ENCODE assay signal across 8 mouse cellular contexts in the genomic region with DNA sequence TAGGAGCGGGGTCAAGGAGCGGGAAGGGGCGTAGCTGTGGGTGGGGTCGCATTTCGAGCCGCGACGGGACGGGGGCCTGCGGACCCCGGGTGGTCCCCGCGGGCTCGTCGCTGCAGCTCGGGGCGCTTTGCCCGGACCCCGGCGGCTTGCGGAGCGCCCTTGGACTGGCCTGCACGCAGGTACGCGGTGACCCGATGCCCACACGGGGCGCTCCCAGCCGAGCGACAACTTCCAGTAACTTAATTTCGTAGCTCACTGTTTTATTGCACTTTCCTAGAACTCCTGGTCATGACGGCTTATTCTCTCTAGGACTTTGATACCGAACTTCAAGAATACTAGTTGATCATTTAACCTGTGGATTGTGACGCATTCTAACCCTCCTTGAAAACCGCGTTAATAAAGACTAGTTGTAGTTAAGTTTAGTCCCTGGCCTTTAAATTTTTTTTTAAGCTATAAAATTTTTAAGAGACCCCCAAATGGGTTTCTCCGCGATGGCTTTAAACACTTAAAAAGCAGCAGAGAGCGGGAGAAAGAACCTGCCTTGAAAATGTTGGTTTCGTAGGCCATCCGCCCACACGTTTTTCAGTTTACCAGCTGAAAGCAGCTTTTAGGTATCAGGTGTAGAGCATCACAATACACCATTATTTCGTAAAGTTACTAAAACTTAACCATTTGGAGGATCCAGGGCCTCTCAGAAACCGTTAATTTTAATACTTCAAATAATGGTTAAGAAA. TPM values are rescaled to one million over a fixed set of nuclear protein-coding genes. Genes with fewer than 3 reads are reported as not detected.
DNase-seq lines count a peak whose midpoint lies in the region; ATAC-seq and TF ChIP-seq lines count a peak whose summit lies in the region.

No protein-coding gene starts in this region.

- H3K9ac ChIP-seq in ES-Bruce4 (ENCODE audit: low read depth, poor library complexity, severe bottlenecking): peak overlapping the region; percentile 97
- H3K9ac ChIP-seq in hindbrain, postnatal 0 days (replicated peaks; ENCODE audit: low read length): peak overlapping the region; percentile 96
- H3K9ac ChIP-seq in liver, embryonic 12.5 days: peak overlapping the region; percentile 99
- peak overlapping the region; percentile 96 for H3K9ac ChIP-seq in neural tube, embryonic 13.5 days

- peak overlapping the region; percentile 74 for H3K27ac ChIP-seq in ES-Bruce4 (ENCODE audit: insufficient read depth, low read length)
- H3K27ac ChIP-seq in hindbrain, postnatal 0 days: peak overlapping the region; percentile 90
- H3K27ac ChIP-seq in liver, embryonic 12.5 days: peak overlapping the region; percentile 95
- peak overlapping the region; percentile 95 for H3K27ac ChIP-seq in neural tube, embryonic 13.5 days (replicated peaks)

- peaks cover 2% of the 10 kb centered on the region for H3K4me1 ChIP-seq in ES-Bruce4 (ENCODE audit: control insufficient read depth, insufficient read depth, low read length)
- peaks cover 23% of the 10 kb centered on the region for H3K4me1 ChIP-seq in hindbrain, postnatal 0 days (ENCODE audit: insufficient read depth, low read length)
- peaks cover 36% of the 10 kb centered on the region for H3K4me1 ChIP-seq in liver, embryonic 12.5 days
- H3K4me1 ChIP-seq in neural tube, embryonic 13.5 days (replicated peaks): peaks cover 50% of the 10 kb centered on the region

- peaks cover 3% of the 10 kb centered on the region; the same call in 1 of the 2 replicates for H3K36me3 ChIP-seq in ES-Bruce4 (ENCODE audit: control insufficient read depth, insufficient read depth, low read length, poor library complexity, severe bottlenecking)
- no peaks in the 10 kb centered on the region for H3K36me3 ChIP-seq in hindbrain, postnatal 0 days (ENCODE audit: insufficient read depth, low read length)
- H3K36me3 ChIP-seq in liver, embryonic 12.5 days: peaks cover 28% of the 10 kb centered on the region
- H3K36me3 ChIP-seq in neural tube, embryonic 13.5 days: peaks cover 10% of the 10 kb centered on the region; the same call in 1 of the 2 replicates

- TF ChIP-seq EP300 in ES-Bruce4 (IDR thresholded peaks at IDR 0.05; ENCODE audit: insufficient read depth, low read depth, low read length): no peak

- 5% methylated on average over 44 of the region's 44 CpGs for WGBS in hindbrain, postnatal 0 days
- 4% methylated on average over 44 of the region's 44 CpGs for WGBS in liver, embryonic 12.5 days (ENCODE audit: insufficient replicate concordance)
- WGBS in neural tube, embryonic 13.5 days: 6% methylated on average over 44 of the region's 44 CpGs

- TF ChIP-seq POLR2A in ES-Bruce4 (IDR thresholded peaks at IDR 0.05; ENCODE audit: insufficient read depth, low read length): no peak

- no peaks in the 10 kb centered on the region for H3K27me3 ChIP-seq in ES-Bruce4 (ENCODE audit: control insufficient read depth, insufficient read depth, low read length, poor library complexity, severe bottlenecking)
- no peaks in the 10 kb centered on the region for H3K27me3 ChIP-seq in hindbrain, postnatal 0 days (ENCODE audit: insufficient read depth, low read length)
- H3K27me3 ChIP-seq in liver, embryonic 12.5 days (replicated peaks): no peaks in the 10 kb centered on the region
- H3K27me3 ChIP-seq in neural tube, embryonic 13.5 days: no peaks in the 10 kb centered on the region

- H3K4me2 ChIP-seq in hindbrain, postnatal 0 days (ENCODE audit: low read depth, low read length): peak overlapping the region; percentile 83
- peak overlapping the region; percentile 89 for H3K4me2 ChIP-seq in liver, embryonic 12.5 days
- H3K4me2 ChIP-seq in neural tube, embryonic 13.5 days: peak overlapping the region; percentile 86

- ATAC-seq in cerebellum, adult (ENCODE audit: insufficient number of reproducible peaks, low FRiP score, low TSS enrichment): no peak
- ATAC-seq in erythroblast, adult 5-6 weeks (replicated peaks; ENCODE audit: low FRiP score, poor library complexity, severe bottlenecking): 0 out of 2 replicates have a peak, but pooled peaks have one; percentile 40
- peak; percentile 10; the same call in 1 of the 2 replicates for ATAC-seq in hindbrain, postnatal 0 days
- peak; percentile 10 for ATAC-seq in liver, embryonic 12.5 days
- ATAC-seq in neural tube, embryonic 13.5 days (ENCODE audit: low read depth): peak; percentile 19

- no peaks in the 10 kb centered on the region for H3K9me3 ChIP-seq in ES-Bruce4 (replicated peaks; ENCODE audit: control insufficient read depth, insufficient read depth, low read length, poor library complexity, severe bottlenecking)
- no peaks in the 10 kb centered on the region for H3K9me3 ChIP-seq in hindbrain, postnatal 0 days (ENCODE audit: low read length)
- no peaks in the 10 kb centered on the region for H3K9me3 ChIP-seq in liver, embryonic 12.5 days (replicated peaks)
- no peaks in the 10 kb centered on the region for H3K9me3 ChIP-seq in neural tube, embryonic 13.5 days

- H3K4me3 ChIP-seq in ES-Bruce4 (ENCODE audit: low read depth, low read length): peak overlapping the region; percentile 88
- peak overlapping the region; percentile 100 for H3K4me3 ChIP-seq in hindbrain, postnatal 0 days (ENCODE audit: low read length)
- peak overlapping the region; percentile 100 for H3K4me3 ChIP-seq in liver, embryonic 12.5 days
- peak overlapping the region; percentile 99 for H3K4me3 ChIP-seq in neural tube, embryonic 13.5 days

- peak; percentile 29 to 40 for DNase-seq in cerebellum, postnatal 36 days
- peak; percentile 20 for DNase-seq in hindbrain, postnatal 0 days (ENCODE audit: low spot score)
- no peak for DNase-seq in thymus, postnatal 0 days (ENCODE audit: low spot score)

- TF ChIP-seq CTCF in ES-Bruce4 (IDR thresholded peaks at IDR 0.05; ENCODE audit: low read depth, low read length): no peak
- peak; percentile 11; the same call in 1 of the 2 replicates for TF ChIP-seq CTCF in hindbrain, postnatal 0 days (IDR thresholded peaks at IDR 0.05; ENCODE audit: low read depth)

RNA-seq across cellular contexts. Expression of a gene that starts 0.8 kb away (rescaled TPM):
- 79.7 and 85.3 TPM in 2 replicates for polyA plus RNA-seq in ES-Bruce4 (2011; ENCODE audit: insufficient read depth, insufficient read length, low read depth, missing spikeins)
- 26.7 and 34.9 TPM in 2 replicates for total RNA-seq in erythroblast, adult 5-6 weeks (2015; ENCODE audit: low replicate concordance)
- total RNA-seq in erythroblast, adult 5-6 weeks (2017; ENCODE audit: low replicate concordance): 28.7 and 35.7 TPM in 2 replicates
- 81.0 and 85.0 TPM in 2 replicates for total RNA-seq in hindbrain, postnatal 0 days (2014; rRNA removed)
- polyA plus RNA-seq in hindbrain, postnatal 0 days (2015; fragmentation: Nextera tagmentation; extraction: Ambion mirVana): 105 and 112 TPM in 2 replicates
- polyA plus RNA-seq in liver, embryonic 12.5 days (2016; fragmentation: Nextera tagmentation; extraction: Ambion mirVana): 91.1 and 92.6 TPM in 2 replicates
- 121 and 127 TPM in 2 replicates for polyA plus RNA-seq in neural tube, embryonic 13.5 days (2015; fragmentation: Nextera tagmentation; extraction: Ambion mirVana)
- polyA plus RNA-seq in thymus, postnatal 0 days (2015; fragmentation: Nextera tagmentation; extraction: Ambion mirVana): 121 and 127 TPM in 2 replicates
